Mouse (Mus musculus) neutrophil, adult 5-6 weeks (primary cell): Measurements from ENCODE around the gene Cdc42ep5. TPM values are rescaled to one million over a fixed set of nuclear protein-coding genes. Genes with fewer than 3 reads are reported as not detected.
A peak's percentile ranks its signal among the peaks of the same experiment; 100 is the strongest.

Experiments
- ATAC-seq: fragments of 151-379, 151-347 bp; 2 replicates; pipeline ENCODE4 v1.8.0; 2017; ENCODE audit warnings: mild to moderate bottlenecking, moderate TSS enrichment; ENCODE audit not compliant: insufficient number of reproducible peaks, poor library complexity, low FRiP score, severe bottlenecking; ENCODE audit errors: extremely low read depth
- total RNA-seq: library from RNA; stranded (forward); fragments of 200-1000 nt; gene quantifications from 2 replicates; pipeline ENCODE4 v1.2.3, GENCODE M21; 2017

Cdc42ep5 gene
- total RNA-seq, 1 experiment from 2014 or later, result 5.8 TPM

- peak; percentile 91 for ATAC-seq
These were observed 33.8 kb downstream of the Cdc42ep5 start for GRCm38 (mm10) chr7:4130686-4131452.

GRCm38 (mm10) chr7:4128860-4129259 is 35.8 kb downstream of the Cdc42ep5 start:
- no peak for ATAC-seq

- no peak for ATAC-seq
These were observed 36.8 kb downstream of the Cdc42ep5 start for GRCm38 (mm10) chr7:4127894-4128293.

- ATAC-seq, result no peak
These were observed 37.5 kb downstream of the Cdc42ep5 start for GRCm38 (mm10) chr7:4126992-4127785.

GRCm38 (mm10) chr7:4125306-4125705 is 39.4 kb downstream of the Cdc42ep5 start:
- ATAC-seq, result no peak

GRCm38 (mm10) chr7:4124856-4125255 is 39.8 kb downstream of the Cdc42ep5 start:
- no peak for ATAC-seq

- peak; percentile 60 for ATAC-seq
These were observed 40.3 kb downstream of the Cdc42ep5 start for GRCm38 (mm10) chr7:4124315-4124759.

GRCm38 (mm10) chr7:4123732-4124131 is 40.9 kb downstream of the Cdc42ep5 start:
- no peak for ATAC-seq

GRCm38 (mm10) chr7:4122783-4123182 is 41.9 kb downstream of the Cdc42ep5 start:
- no peak for ATAC-seq

GRCm38 (mm10) chr7:4122076-4122768 is 42.4 kb downstream of the Cdc42ep5 start:
- no peak for ATAC-seq

- no peak for ATAC-seq
These were observed 44.4 kb downstream of the Cdc42ep5 start for GRCm38 (mm10) chr7:4119976-4120921.

GRCm38 (mm10) chr7:4119344-4119902 is 45.2 kb downstream of the Cdc42ep5 start, which contains the start of gene Ttyh1:
Ttyh1 (plus strand) TSS chr7:4119408.
- no peak for ATAC-seq

- ATAC-seq, result no peak
These were observed 47.4 kb downstream of the Cdc42ep5 start for GRCm38 (mm10) chr7:4117050-4117814.

- no peak for ATAC-seq
These were observed 52.9 kb downstream of the Cdc42ep5 start for GRCm38 (mm10) chr7:4111766-4112165.

GRCm38 (mm10) chr7:4103411-4103810 is 61.2 kb downstream of the Cdc42ep5 start:
- ATAC-seq, result peak; percentile 75; the same call in 1 of the 2 replicates
